Mouse (Mus musculus) erythroblast, embryonic 14.5 days (primary cell): ENCODE results near the gene Cdc14a.

Experiments
- GATA1 ChIP-seq: IDR thresholded peaks from 2 replicates; pipeline ENCODE4 v1.6.1; 2012; ENCODE audit warnings: low read length, inconsistent platforms, mixed read lengths
- TAL1 ChIP-seq: IDR thresholded peaks from 3 replicates; pipeline ENCODE4 v1.6.1; 2012; ENCODE audit warnings: low read length, inconsistent platforms, mixed read lengths

GRCm38 (mm10) chr3:116331811-116332464 lies 91.9 kb downstream of the Cdc14a start:
- no peak for TF ChIP-seq GATA1
- TF ChIP-seq TAL1: no peak
